Mouse (Mus musculus): ENCODE results near the gene Gdf15. TPM values are rescaled to one million over a fixed set of nuclear protein-coding genes. Genes with fewer than 3 reads are reported as not detected.

Gdf15 gene
- not detected in 2 replicates for polyA plus RNA-seq (2016; fragmentation: Nextera tagmentation; extraction: Ambion mirVana)

DNA sequence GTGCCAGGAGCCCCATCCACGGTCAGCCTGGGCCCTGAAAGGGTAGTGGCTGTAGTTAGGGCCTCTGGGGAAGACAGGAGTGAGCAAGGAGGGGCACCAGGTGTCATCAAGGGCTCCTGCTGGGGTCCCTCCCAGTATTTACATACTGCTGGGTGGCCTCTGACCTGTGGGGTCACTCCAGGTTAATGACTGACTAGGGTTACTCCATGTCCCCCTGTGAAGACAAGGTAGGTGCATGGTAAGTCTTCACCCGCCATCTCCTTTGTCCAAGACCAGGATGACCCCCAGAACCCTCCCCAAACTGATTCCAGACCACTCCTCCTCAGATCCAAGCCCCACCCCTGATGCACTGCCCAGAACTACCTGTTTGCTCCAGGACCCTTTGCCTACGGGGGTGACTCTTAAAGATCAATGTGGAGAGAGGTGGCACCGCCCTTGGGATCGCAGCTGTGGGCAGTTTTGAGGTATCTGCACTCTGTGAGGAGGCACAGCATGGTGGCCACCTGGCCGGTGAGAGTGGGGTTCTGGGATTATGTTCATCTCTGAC, at the start of gene Gdf15:
TSS of gene Gdf15 (minus strand) at position 111 of the 547 bp plus-strand sequence.
- no peak for DNase-seq (ENCODE audit: low spot score)
- Histone ChIP-seq H3K9me3 (replicated peaks) (no peaks in the 10 kb centered on the region), H3K27me3 (ENCODE audit: low read depth, poor library complexity, severe bottlenecking) (peaks cover 36% of the 10 kb centered on the region), H3K27ac (no peak within 1 kb of the TSS), H3K4me3 (0 out of 2 replicates have a peak within 1 kb of the TSS, but pooled peaks have one; percentile 6), H3K36me3 (no peaks in the 10 kb centered on the region), H3K4me1 (peaks cover 43% of the 10 kb centered on the region)
- WGBS, result 70% methylated on average over 6 of the region's 6 CpGs

DNA sequence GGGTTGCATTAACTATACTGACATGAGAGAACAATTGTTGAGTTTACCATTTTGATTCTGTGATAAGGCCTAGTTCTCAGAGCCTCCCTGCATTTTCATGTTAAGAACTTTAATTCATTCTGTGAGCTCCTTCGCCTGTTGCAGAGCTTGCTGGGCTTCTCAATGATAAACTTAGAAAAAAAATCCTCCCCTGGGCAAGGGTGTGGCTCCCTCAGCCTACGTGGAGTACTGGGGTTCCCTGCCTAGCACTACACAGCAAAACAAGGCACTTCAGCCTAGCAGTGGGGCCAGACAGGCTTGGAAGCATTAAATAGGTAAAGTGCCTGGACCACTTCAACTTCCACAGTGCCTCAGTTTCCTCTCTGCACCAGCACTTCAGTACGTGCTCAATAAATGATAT, 49.2 kb upstream of the Gdf15 start:
- peaks cover 20% of the 10 kb centered on the region for H3K4me1 ChIP-seq
- WGBS, result 82% methylated on average over 3 of the region's 3 CpGs
- peaks cover 45% of the 10 kb centered on the region for H3K36me3 ChIP-seq
- no peaks in the 10 kb centered on the region for H3K27me3 ChIP-seq (ENCODE audit: low read depth, poor library complexity, severe bottlenecking)
- no peak overlapping the region for H3K27ac ChIP-seq
- H3K9me3 ChIP-seq (replicated peaks), result no peaks in the 10 kb centered on the region
- no peak for DNase-seq (ENCODE audit: low spot score)
- H3K4me3 ChIP-seq, result no peak overlapping the region

DNA sequence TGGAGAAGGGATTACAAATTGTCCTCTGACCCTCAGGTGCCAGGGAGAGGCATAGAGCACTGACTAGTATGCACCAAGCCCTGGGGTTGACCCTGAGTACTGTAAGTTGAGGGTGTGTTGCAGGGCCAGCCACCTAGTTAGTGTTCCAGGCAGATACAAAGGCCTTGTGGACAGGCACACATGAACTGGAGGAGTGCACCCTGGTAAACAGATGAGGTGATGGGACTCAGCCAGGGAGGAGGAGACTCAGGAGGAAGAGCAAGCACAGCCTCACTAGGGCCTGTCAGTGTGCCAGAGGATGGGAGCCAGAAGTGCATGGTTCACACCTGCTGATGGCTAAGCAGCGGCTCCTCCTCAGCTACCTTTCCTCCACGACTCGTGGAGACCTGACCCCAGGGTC, 47.8 kb upstream of the Gdf15 start:
- Histone ChIP-seq H3K4me3 (no peak overlapping the region), H3K27ac (no peak overlapping the region), H3K4me1 (peaks cover 25% of the 10 kb centered on the region), H3K36me3 (peaks cover 52% of the 10 kb centered on the region), H3K9me3 (replicated peaks) (no peaks in the 10 kb centered on the region), H3K27me3 (ENCODE audit: low read depth, poor library complexity, severe bottlenecking) (no peaks in the 10 kb centered on the region)
- WGBS, result 80% methylated on average over 3 of the region's 3 CpGs
- DNase-seq (ENCODE audit: low spot score), result no peak

DNA sequence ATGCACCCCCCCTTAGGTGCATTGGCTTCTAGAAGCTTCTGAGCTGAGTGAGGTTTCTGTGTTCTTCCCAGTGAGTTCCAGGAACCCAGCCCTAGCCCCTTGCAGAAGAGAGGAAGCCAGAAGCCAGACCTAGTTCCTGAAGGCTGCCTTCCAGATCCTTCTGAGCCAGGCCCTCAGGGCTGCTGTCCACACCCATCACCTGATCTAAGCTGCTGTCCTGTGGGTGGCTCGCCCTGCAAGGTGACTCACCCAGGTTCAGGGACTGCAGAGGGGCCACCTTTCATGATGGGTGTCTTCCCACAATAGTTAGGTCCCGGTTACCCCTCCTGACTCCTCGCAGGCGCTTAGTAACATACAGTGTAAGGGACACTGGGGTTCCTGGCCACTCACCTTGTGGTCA, 47.1 kb upstream of the Gdf15 start:
- H3K27me3 ChIP-seq (ENCODE audit: low read depth, poor library complexity, severe bottlenecking), result no peaks in the 10 kb centered on the region
- WGBS, result 90% methylated on average over 4 of the region's 4 CpGs
- H3K27ac ChIP-seq, result peak overlapping the region; percentile 11; the same call in 1 of the 2 replicates
- no peak for DNase-seq (ENCODE audit: low spot score)
- peaks cover 29% of the 10 kb centered on the region for H3K4me1 ChIP-seq
- peaks cover 50% of the 10 kb centered on the region for H3K36me3 ChIP-seq
- H3K9me3 ChIP-seq (replicated peaks), result no peaks in the 10 kb centered on the region
- no peak overlapping the region for H3K4me3 ChIP-seq

DNA sequence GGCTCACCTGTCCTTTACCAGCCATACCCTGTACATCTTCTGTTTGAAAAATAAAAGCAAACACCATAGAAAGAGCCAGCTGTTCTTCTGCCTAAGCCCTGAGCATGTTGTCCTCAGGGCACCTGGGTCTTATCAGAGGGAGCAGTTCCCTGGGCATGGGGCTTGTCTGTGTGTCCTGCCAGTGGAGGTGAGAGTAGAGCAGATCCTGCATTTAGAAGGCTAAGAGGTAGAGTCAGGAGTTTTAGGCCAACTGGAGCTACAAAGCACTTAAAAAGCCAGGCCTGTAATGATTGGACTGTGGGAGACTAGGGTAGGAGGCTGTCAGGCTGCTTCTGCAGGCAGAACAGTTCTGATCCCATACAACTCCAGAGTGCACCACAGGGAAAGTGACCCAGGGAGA, 46.4 kb upstream of the Gdf15 start:
- peaks cover 33% of the 10 kb centered on the region for H3K4me1 ChIP-seq
- no peak overlapping the region for H3K27ac ChIP-seq
- H3K4me3 ChIP-seq, result no peak overlapping the region
- DNase-seq (ENCODE audit: low spot score), result no peak
- H3K9me3 ChIP-seq (replicated peaks), result no peaks in the 10 kb centered on the region
- peaks cover 47% of the 10 kb centered on the region for H3K36me3 ChIP-seq
- no peaks in the 10 kb centered on the region for H3K27me3 ChIP-seq (ENCODE audit: low read depth, poor library complexity, severe bottlenecking)

DNA sequence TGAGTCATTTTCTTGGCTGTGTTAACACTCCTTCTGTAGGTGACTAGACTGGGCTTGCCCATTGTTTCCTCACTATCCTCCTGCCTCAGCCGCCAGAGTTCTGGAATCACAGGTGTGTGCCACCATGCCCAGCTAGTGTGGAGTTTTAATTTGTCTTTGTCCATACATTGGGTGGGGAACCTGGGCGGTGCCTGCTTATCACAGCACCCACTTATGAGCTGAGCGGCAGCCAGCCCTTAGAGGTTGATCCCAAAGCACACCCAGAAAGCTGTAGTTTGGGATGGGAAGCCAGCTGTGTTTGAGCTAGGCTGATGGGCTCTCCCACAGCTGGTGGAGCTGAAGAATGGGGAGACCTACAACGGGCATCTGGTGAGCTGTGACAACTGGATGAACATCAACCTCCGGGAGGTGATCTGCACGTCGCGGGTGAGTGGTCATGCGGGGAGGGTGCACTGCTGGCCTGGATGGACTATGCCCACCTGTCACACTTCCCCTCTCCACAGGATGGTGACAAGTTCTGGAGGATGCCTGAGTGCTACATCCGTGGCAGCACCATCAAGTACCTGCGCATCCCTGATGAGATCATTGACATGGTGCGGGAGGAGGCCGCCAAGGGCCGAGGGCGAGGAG, 45.3 kb upstream of the Gdf15 start:
- Histone ChIP-seq H3K9me3 (replicated peaks) (no peaks in the 10 kb centered on the region), H3K4me3 (no peak overlapping the region), H3K27me3 (ENCODE audit: low read depth, poor library complexity, severe bottlenecking) (no peaks in the 10 kb centered on the region), H3K4me1 (peaks cover 35% of the 10 kb centered on the region), H3K27ac (no peak overlapping the region), H3K36me3 (peaks cover 47% of the 10 kb centered on the region)
- no peak for DNase-seq (ENCODE audit: low spot score)
- 94% methylated on average over 15 of the region's 15 CpGs for WGBS

DNA sequence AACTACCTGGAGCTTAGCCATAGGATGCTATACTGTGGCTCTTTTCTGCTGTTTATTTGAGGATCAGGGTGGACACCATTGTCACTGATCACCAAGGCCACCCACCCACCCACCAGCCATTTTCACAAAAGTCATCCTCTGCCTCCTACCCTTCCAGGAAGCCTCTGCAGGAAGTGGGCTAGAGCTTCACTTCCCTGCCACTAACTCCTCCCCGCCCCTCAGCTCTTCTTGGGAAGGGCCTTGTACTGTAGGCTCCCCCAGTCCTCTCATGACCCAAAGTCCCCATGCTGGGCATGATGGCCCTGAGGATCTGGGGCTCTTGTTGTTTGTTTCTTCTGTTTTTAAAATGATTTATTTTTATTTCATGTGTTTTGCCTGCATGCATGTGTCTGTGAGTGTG, 43.1 kb upstream of the Gdf15 start:
- H3K36me3 ChIP-seq, result peaks cover 47% of the 10 kb centered on the region
- WGBS, result 97% methylated on average over 1 of the region's 1 CpGs
- H3K4me1 ChIP-seq, result peaks cover 39% of the 10 kb centered on the region
- H3K4me3 ChIP-seq, result no peak overlapping the region
- no peaks in the 10 kb centered on the region for H3K9me3 ChIP-seq (replicated peaks)
- H3K27me3 ChIP-seq (ENCODE audit: low read depth, poor library complexity, severe bottlenecking), result no peaks in the 10 kb centered on the region
- DNase-seq (ENCODE audit: low spot score), result no peak
- no peak overlapping the region for H3K27ac ChIP-seq

DNA sequence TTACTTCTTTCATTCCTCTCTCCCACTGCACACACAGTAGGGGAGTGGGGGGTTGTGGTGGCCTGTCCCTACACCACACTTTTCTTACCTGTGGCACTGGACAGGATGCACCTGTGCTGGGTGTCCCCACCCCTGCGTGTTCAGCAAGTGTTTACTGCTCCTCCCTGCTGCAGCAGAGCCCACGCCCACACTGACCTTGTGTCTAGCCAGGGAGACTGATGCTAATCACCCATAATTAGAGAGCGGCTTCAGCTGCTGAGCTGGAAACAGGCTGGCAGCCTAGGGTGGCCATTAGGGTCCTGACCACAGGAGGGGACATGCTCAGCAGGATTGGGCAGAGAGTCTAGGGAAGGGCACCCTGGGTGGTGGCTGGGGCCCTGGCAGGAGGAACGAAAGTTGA, 42.5 kb upstream of the Gdf15 start:
- DNase-seq (ENCODE audit: low spot score), result no peak
- H3K4me3 ChIP-seq, result peak overlapping the region; percentile 80; the same call in 1 of the 2 replicates

DNA sequence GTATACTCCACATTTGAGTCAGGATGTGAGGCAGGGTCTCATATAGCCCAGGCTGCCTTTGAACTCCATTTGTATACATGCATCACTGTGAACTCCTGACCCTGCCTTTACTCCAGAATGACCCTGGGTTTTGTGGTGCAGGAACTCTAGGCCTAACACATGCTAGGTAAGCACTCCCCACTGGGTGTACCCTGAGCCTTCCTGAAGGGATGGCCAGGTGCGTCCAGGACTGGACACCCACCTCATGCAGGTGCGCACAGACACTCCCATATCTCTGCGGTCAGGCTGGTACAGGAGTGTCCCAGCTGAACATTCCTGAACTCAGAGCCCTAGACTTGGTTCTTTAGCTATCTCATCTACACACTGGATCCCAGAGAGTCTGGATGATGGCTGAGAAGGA, 41.9 kb upstream of the Gdf15 start:
- WGBS, result 87% methylated on average over 3 of the region's 3 CpGs
- H3K4me3 ChIP-seq, result peak overlapping the region; percentile 80
- peak overlapping the region; percentile 97 for H3K27ac ChIP-seq
- no peaks in the 10 kb centered on the region for H3K27me3 ChIP-seq (ENCODE audit: low read depth, poor library complexity, severe bottlenecking)
- peaks cover 35% of the 10 kb centered on the region for H3K36me3 ChIP-seq
- no peaks in the 10 kb centered on the region for H3K9me3 ChIP-seq (replicated peaks)
- H3K4me1 ChIP-seq, result peaks cover 35% of the 10 kb centered on the region
- DNase-seq (ENCODE audit: low spot score), result no peak

More for the DNA sequence above, 42.5 kb upstream of the Gdf15 start:
- H3K9me3 ChIP-seq (replicated peaks), result no peaks in the 10 kb centered on the region
- WGBS, result 73% methylated on average over 4 of the region's 4 CpGs
- peaks cover 41% of the 10 kb centered on the region for H3K36me3 ChIP-seq
- H3K27me3 ChIP-seq (ENCODE audit: low read depth, poor library complexity, severe bottlenecking), result no peaks in the 10 kb centered on the region
- peak overlapping the region; percentile 97; the same call in 1 of the 2 replicates for H3K27ac ChIP-seq
- peaks cover 36% of the 10 kb centered on the region for H3K4me1 ChIP-seq

DNA sequence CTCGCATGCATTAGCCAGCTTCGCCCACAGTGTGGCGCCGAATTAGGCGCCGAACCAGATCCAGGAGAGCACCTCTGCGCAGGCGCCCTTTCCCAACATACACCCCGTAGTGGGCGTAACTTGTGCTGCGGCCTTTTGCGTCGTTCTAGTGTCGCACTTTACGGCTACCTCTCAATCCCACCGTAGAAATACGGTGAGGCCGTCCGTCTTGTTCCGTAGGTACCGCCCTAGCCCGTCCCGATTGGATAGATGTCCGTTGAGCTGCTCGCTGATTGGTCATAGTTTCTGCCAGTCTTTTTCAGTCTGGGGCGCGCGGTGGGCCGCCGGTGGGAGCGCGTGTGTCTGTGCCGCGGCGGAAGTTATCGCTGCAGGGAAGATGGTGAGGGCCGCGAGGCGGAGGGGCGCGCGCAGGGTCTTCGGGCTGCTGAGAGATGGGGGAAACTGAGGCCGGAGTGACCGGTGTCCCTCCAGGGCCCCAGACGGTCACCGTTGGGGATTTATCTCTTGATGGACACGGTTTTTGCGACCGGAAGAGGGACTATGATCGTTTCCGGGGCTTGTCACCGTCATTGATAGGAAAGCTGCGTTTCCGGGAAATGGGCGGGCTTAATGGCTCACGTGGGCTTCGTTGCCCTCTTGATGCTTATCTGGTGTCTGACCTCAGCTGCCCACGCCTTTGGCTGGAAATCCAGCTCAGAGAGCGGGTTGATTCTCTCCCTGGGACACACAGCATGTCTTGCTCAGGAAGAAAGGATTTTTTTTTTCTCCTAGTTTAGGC, 41.0 kb upstream of the Gdf15 start, which contains the start of gene Lsm4:
TSS of gene Lsm4 (plus strand) at position 170 of the 778 bp plus-strand sequence.
- no peaks in the 10 kb centered on the region for H3K27me3 ChIP-seq (ENCODE audit: low read depth, poor library complexity, severe bottlenecking)
- WGBS, result under 1% methylated on average over 60 of the region's 60 CpGs
- H3K9me3 ChIP-seq (replicated peaks), result no peaks in the 10 kb centered on the region
- H3K36me3 ChIP-seq, result peaks cover 26% of the 10 kb centered on the region
- peak within 1 kb of the TSS; percentile 80 for H3K4me3 ChIP-seq
- DNase-seq (ENCODE audit: low spot score), result peak; percentile 96
- H3K4me1 ChIP-seq, result peaks cover 35% of the 10 kb centered on the region
- peak within 1 kb of the TSS; percentile 97 for H3K27ac ChIP-seq

DNA sequence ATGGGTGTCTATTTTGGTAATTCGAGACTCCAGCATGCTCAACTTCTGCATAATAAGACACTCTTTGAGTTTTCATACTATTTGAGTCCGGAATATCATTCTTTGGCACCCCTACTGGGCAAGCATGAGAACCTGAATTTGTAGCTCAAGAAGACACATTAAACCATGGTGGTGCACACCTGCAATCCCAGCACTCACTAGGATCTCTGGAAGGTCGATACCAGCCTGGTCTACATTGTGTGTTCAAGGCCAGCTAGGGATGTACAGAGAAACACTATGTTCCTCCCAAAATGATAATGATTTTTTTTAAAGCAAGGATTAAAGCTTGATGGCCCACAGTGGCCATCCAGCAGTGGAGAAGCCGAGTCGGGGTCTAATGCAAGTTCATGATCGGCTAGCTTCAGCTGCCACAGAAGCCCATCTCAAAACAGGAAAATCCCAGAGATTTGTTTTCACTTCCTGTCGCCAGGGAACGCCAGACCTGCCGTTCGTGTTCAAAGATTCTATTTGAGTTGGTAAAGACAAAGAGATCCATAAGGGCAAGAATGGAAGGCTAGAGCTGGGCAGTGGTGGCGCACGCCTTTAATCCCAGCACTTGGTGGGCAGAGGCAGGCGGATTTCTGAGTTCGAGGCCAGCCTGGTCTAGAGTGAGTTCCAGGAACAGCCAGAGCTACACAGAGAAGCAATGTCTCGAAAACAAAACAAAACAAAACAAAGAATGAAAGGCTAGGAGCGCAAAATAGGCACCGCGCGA, 40.2 kb upstream of the Gdf15 start:
- peak overlapping the region; percentile 97 for H3K27ac ChIP-seq
- peaks cover 35% of the 10 kb centered on the region for H3K4me1 ChIP-seq
- peaks cover 18% of the 10 kb centered on the region for H3K36me3 ChIP-seq
- no peaks in the 10 kb centered on the region for H3K27me3 ChIP-seq (ENCODE audit: low read depth, poor library complexity, severe bottlenecking)
- 40% methylated on average over 19 of the region's 19 CpGs for WGBS
- H3K4me3 ChIP-seq, result peak overlapping the region; percentile 80
- H3K9me3 ChIP-seq (replicated peaks), result no peaks in the 10 kb centered on the region
- DNase-seq (ENCODE audit: low spot score), result no peak

DNA sequence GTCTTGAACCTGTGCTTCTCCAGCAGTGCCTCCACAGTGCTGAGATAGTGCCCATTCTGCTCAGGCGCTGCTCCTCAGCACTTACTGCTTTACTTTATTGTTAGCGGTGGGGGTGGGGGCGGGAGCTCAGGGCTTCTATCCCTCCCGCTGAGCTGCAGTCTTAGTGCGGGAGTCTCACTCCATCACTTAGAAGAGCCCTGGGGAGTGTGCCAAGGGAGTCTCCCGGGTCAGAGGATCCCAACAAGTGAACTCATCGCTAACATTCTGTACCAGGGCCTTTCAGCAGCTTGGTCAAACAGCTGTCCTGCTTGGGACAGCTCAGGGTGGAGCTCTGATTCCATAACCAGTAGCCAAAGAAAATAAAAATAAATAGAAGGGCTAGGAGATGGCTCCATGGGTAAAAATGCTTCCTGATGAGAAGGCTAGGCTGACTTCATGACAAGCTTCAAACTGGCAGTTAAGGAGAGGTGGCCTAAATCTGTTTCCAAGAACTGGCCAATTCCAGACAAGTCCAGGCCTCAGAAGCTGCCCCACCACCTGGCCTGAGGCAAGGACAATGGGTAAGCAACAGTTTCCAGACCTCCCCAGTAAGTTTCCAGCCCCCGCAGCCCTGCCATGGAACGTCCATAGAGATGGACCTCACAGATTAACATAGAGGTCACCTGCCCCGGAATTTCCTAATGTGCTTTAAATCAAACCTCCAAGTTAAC, 39.5 kb upstream of the Gdf15 start:
- no peak overlapping the region for H3K4me3 ChIP-seq
- DNase-seq (ENCODE audit: low spot score), result no peak
- H3K36me3 ChIP-seq, result peaks cover 11% of the 10 kb centered on the region
- H3K27me3 ChIP-seq (ENCODE audit: low read depth, poor library complexity, severe bottlenecking), result no peaks in the 10 kb centered on the region
- H3K4me1 ChIP-seq, result peaks cover 35% of the 10 kb centered on the region
- peak overlapping the region; percentile 97; the same call in 1 of the 2 replicates for H3K27ac ChIP-seq
- no peaks in the 10 kb centered on the region for H3K9me3 ChIP-seq (replicated peaks)
- WGBS, result 66% methylated on average over 10 of the region's 10 CpGs
